In genomic region chr8:121421009-121421408, GRCm38 (mm10) we compare ENCODE assay signal across 14 mouse cellular contexts.
A peak's percentile ranks its signal among the peaks of the same experiment; 100 is the strongest.
DNase-seq lines count a peak whose midpoint lies in the region; ATAC-seq and TF ChIP-seq lines count a peak whose summit lies in the region.
"Had no signal": no experiment of that assay in that cellular context is flagged by ENCODE, and none has a peak within 500 bp of the region (broad histone marks: within the 10 kb centered on the region; RNA-seq: fewer than 3 reads in every experiment).

No protein-coding gene starts in this region.

- 31% methylated on average over 5 of the region's 5 CpGs for WGBS in lung, postnatal 0 days

- DNase-seq in adrenal gland, adult 2 months = peak; percentile 59
- DNase-seq in adrenal gland, postnatal 4 days (ENCODE audit: low spot score in 2 of 2) = no peak
- DNase-seq in urinary bladder, postnatal 14 days (ENCODE audit: low spot score) = peak; percentile 26
- DNase-seq in urinary bladder, postnatal 4 days (ENCODE audit: low spot score in 2 of 2) = no peak
- peak; percentile 88 for DNase-seq in lung, postnatal 0 days (ENCODE audit: low spot score)
- DNase-seq in retina, embryonic 14.5 days (ENCODE audit: low spot score) = no peak
- no peak for DNase-seq in retina, postnatal 1 day
- DNase-seq: cerebellum, adult 8-10 months; kidney, adult 2 months; kidney, postnatal 4 days; right cerebral cortex, postnatal 4 days had no signal

- H3K4me3 ChIP-seq in lung, postnatal 0 days (ENCODE audit: low read depth, low read length) = no peak overlapping the region

- H3K4me2 ChIP-seq in lung, postnatal 0 days (replicated peaks; ENCODE audit: low read depth, low read length) = no peak overlapping the region
- H3K4me2 ChIP-seq: heart, embryonic 11.5 days had no signal

- no peaks in the 10 kb centered on the region for H3K27me3 ChIP-seq in lung, postnatal 0 days (replicated peaks; ENCODE audit: insufficient read depth, low read length)

- no peak for TF ChIP-seq EP300 in lung, postnatal 0 days (IDR thresholded peaks at IDR 0.05)

- H3K4me1 ChIP-seq in lung, postnatal 0 days (ENCODE audit: insufficient read depth, low read depth, low read length) = no peaks in the 10 kb centered on the region

- no peaks in the 10 kb centered on the region for H3K36me3 ChIP-seq in lung, postnatal 0 days (ENCODE audit: insufficient read depth, low read length)

- no peak for TF ChIP-seq CTCF in lung, postnatal 0 days (IDR thresholded peaks at IDR 0.05)

- H3K9ac ChIP-seq in lung, postnatal 0 days (replicated peaks; ENCODE audit: low read depth) = no peak overlapping the region

- H3K9me3 ChIP-seq in lung, postnatal 0 days (ENCODE audit: low read length) = peaks cover 5% of the 10 kb centered on the region

- ATAC-seq in lung, postnatal 0 days = peak; percentile 89
- no peak for ATAC-seq in granulocyte monocyte progenitor cell, adult 5-6 weeks (replicated peaks; ENCODE audit: poor library complexity, severe bottlenecking)
- ATAC-seq: forebrain, embryonic 14.5 days had no signal

- H3K27ac ChIP-seq in lung, postnatal 0 days (ENCODE audit: low read length) = no peak overlapping the region

Comparison
In these comparisons a context has a peak if more than half of its experiments do, and no peak if none do; other contexts are left out.
1. DNase-seq: peak in adrenal gland, adult 2 months (single experiment), urinary bladder, postnatal 14 days (single experiment) and lung, postnatal 0 days (single experiment); none in adrenal gland, postnatal 4 days (0 of 2), urinary bladder, postnatal 4 days (0 of 2), retina, embryonic 14.5 days (single experiment) and retina, postnatal 1 day (single experiment).